Mouse (Mus musculus) telencephalon, adult 2 months (tissue): ENCODE data around the gene Pdcl2.
A peak's percentile ranks its signal among the peaks of the same experiment; 100 is the strongest.

Source experiments
- DNase-seq: peaks from one replicate; pipeline ENCODE4 v3.0.0-alpha.2; 2011; ENCODE audit warnings: low read depth, low spot score

The Pdcl2 gene

DNA sequence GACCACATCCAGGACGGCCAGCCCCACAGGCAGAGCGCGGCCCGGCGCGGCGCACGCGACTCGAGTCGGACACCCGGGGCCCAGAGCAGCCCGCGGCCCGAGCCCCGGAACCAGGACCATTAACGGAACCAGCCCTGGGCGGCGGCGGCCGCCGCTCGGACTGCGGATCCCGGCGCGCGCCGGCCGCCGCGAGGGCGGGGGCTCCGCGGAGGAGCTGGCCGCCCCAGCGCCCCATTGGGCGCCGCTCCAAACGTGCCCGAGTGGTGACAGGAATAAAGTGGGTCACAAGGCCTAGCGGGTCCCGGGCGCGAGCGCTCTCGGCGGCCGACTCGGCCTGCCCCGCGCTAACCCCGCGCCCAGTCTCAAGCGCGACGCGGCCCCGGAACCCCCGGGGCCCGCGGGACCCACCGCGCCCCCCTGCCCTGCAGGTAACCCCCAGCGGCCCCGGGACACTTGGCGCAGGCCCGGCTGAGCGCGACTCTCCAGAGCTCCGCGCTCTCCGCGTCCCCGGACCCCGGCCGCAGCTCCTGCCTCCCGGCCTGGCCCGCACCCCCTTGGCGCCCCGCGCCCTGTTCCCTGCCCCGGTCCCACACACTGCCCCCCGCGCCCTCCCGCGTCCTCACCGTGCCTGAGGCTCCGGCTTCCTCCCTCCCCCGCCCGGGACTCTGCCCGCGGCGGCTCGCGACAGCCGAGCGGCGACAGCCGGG lies 27.1 kb downstream of the Pdcl2 start:
- DNase-seq: peak; percentile 28

DNA sequence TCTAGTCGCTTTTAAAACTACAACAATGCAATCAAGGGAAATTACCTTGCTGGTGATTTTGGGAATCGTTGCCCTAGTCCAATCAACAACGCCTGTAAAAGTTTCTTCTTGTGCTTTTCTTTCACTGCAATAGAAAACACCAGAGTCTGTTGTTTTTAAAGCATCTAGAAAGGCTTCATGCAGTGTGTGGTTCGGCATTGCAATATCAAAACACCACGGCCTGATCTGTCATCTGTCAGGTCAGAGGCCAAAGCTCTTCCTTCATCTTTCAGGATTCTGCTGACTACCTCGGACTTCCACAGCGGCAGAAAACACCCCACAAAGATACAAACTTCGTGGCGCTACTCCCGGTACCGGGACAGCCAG lies 27.6 kb downstream of the Pdcl2 start:
- no peak for DNase-seq

DNA sequence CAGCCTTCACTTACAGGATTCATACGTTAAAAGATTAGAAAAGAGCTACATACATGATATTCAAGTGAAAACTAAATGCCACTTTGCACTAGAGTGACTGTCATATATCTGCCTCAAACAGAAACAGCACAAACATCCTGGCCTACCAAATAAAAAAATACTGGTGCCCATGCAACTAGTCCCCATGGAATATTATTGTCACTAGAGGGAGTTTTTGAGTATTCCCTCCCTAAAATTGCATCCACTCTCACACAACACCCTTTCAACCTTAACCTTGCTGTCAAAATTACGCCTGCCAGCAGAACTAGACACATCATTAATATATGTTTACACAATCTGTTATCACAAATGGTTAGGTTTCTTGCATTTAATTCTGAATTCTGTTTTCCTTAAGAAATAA lies 28.9 kb downstream of the Pdcl2 start:
- no peak for DNase-seq

DNA sequence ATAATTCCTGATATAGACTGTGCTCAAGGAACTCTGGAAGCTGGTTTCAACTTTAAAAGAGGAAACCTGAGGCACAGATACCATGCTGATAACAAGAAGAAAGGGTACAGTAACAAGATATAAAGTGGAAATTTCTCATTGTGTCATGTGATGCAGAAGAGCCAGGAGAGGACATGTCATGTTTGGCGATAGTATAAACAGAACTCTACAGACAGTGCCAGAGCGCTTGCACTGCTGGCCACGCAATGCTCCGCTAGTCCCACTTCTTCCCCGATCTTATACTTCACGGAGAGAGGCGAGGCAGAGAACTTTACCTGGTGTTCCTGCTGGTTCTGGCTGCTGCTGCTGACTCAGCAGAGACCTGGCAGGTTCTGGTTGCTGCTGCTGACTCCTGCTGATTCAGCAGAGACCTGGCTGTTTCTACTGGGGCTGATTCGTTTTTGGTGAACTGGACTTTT lies 41.7 kb downstream of the Pdcl2 start:
- no peak for DNase-seq

DNA sequence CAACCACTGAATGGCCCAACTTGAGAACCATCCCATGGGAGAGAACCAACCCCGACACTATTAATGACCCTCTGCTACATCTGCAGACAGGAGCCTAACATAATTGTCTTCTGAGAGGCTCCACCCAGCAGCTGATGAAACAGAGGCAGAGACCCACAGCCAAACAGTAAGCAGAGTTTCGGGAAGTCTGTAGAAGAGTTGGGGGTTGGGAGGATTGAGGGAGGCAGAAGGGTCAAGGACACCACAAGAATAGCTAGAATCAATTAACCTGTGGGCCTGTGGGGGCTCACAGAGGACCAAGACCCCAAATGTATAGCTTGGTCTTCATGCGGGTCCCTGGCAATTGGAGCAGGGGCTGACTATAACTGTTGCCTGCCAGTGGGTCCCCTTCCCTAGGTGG lies 42.7 kb downstream of the Pdcl2 start:
- no peak for DNase-seq

DNA sequence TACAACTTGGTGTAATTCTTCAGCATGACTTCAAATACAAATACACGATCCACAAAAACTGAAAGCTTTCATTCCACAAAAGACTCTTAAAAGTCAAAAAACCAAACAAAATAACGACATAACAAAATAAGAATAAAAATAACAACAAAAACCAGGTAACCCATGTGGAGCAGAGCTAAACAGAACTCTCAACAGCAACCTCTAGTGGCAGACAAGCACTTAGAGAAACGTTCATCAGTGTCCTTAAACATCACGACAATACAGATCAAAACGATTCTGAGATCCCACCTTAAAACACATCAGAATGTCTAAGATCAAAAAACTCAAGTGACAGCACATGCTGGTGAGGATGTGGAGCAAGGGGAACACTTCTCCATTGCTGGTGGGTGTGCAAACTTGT lies 43.9 kb downstream of the Pdcl2 start:
- DNase-seq: no peak

DNA sequence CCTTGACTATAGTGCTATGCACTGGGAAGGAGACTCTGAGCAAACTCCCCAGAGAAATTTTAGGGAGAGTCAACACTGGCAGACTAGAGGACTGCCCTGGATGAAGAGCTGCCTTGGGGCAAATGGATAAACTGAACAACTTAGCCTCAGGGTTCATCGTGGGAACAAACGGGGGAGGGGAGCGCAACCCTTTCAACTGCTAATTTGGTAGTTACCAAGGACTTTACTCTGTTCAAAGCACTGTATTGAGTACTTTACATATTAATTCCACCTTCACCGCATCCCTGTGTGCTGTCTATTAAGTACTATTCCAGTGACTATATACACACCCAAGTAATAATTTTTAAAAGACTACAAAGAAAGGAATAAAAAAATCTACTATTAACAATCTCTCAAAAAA lies 45.3 kb downstream of the Pdcl2 start:
- no peak for DNase-seq

DNA sequence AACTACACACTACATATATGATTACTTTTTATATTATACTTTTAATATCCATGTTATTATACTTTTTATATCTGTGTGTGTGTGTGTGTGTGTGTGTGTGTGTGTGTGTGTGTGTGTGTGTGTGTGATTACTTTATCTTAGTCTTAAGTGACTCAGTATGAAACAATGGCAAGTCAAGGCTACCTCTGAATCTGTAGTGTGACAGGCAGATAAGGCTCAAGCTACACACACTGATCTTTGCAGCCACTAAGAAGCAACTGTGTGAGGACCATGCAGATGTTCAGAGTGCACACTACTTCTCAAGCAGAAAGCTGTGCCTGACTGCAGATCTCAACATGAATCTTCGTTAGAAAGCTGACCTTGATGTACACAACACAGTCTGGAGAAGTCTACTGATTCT lies 47.1 kb downstream of the Pdcl2 start:
- DNase-seq: no peak

DNA sequence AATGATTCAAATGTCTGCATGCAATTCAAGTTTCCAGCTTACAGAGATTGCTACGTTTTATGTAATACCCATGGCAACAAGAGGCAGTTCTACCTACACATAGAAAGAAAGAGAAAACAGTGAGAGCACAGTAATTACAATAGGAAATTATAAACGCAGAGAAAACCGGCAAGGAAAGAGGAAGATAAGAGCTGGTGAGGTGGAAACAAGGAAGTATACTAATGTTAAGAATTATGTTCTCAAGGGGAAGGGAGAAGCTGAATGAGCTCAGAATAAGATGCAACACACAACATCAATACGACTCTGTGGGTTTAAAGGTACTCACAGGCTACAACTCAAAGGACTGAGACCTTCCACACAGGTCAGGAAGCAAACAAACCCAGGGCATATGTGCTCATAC lies 56.0 kb downstream of the Pdcl2 start:
- DNase-seq: peak; percentile 2
